Mouse (Mus musculus): Measurements from ENCODE around the gene Ttc23l. TPM values are rescaled to one million over a fixed set of nuclear protein-coding genes. Genes with fewer than 3 reads are reported as not detected.
A peak's percentile ranks its signal among the peaks of the same experiment; 100 is the strongest.

The Ttc23l gene
- total and polyA plus RNA-seq, 3 experiments, result not detected

GRCm38 (mm10) chr15:10470151-10470831 is 88.2 kb downstream of the Ttc23l start, which contains the start of gene Dnajc21:
Gene Dnajc21, minus strand, starts transcription at chr15:10470516.
- Histone ChIP-seq H3K79me2 (ENCODE audit: control insufficient read depth, insufficient read depth, low read length, poor library complexity) (peaks cover 30% of the 10 kb centered on the region), H3K9me3 (replicated peaks; ENCODE audit: insufficient read depth, low read length) (no peaks in the 10 kb centered on the region), H3K27ac (ENCODE audit: control insufficient read depth, low read depth, low read length) (peak within 1 kb of the TSS; percentile 43), H3K27me3 (ENCODE audit: control insufficient read depth in 1 of 2, insufficient read depth in 2 of 2, low read length in 2 of 2) (no peaks in the 10 kb centered on the region), H3K4me3 (ENCODE audit: control insufficient read depth in 1 of 2, insufficient read depth in 1 of 2, low read depth in 2 of 2, low read length in 2 of 2) (peak within 1 kb of the TSS; percentile 68 to 98), H3K9ac (ENCODE audit: control insufficient read depth, low read depth, low read length, poor library complexity, severe bottlenecking) (peak within 1 kb of the TSS; percentile 77), H3K36me3 (ENCODE audit: control insufficient read depth in 1 of 2, insufficient read depth in 2 of 2, low read length in 2 of 2) (peaks cover 0 to 12% of the 10 kb centered on the region in 2 experiments; a peak in 3 of 4 replicates), H3K4me1 (ENCODE audit: control insufficient read depth in 1 of 2, insufficient read depth in 2 of 2, low read length in 2 of 2) (peaks cover 2 to 11% of the 10 kb centered on the region in 2 experiments)
- peak; percentile 58 for TF ChIP-seq NELFE (IDR thresholded peaks at IDR 0.05; ENCODE audit: low read depth, low read length)
- peak; percentile 37 to 63; a peak in 3 of 4 replicates for TF ChIP-seq POLR2A (IDR thresholded peaks at IDR 0.05; ENCODE audit: control insufficient read depth in 1 of 2, insufficient read depth in 1 of 2, low read depth in 1 of 2, low read length in 2 of 2, poor library complexity in 1 of 2)
- TF ChIP-seq UBTF (IDR thresholded peaks at IDR 0.05; ENCODE audit: borderline replicate concordance, insufficient read depth, low read depth, low read length), result peak; percentile 91
- TF ChIP-seq SIN3A (IDR thresholded peaks at IDR 0.05; ENCODE audit: low read length), result 0 out of 2 replicates have a peak, but pooled peaks have one; percentile 2
- peak; percentile 76 for TF ChIP-seq ZMIZ1 (IDR thresholded peaks at IDR 0.05; ENCODE audit: low read depth, low read length)
- 0 out of 2 replicates have a peak, but pooled peaks have one; percentile 39 for TF ChIP-seq ZKSCAN1 (IDR thresholded peaks at IDR 0.05; ENCODE audit: low read depth, low read length)
- no peak for TF ChIP-seq RCOR1 (IDR thresholded peaks at IDR 0.05; ENCODE audit: low read depth, low read length)
- TF ChIP-seq MEF2A (IDR thresholded peaks at IDR 0.05; ENCODE audit: extremely low read depth, insufficient replicate concordance, low read depth, low read length, poor library complexity, severe bottlenecking), result no peak
- TF ChIP-seq HCFC1 (IDR thresholded peaks at IDR 0.05; ENCODE audit: low read depth, low read length), result peak; percentile 59; the same call in 1 of the 2 replicates
- TF ChIP-seq MAZ (IDR thresholded peaks at IDR 0.05; ENCODE audit: low read depth, low read length), result peak; percentile 65; the same call in 1 of the 2 replicates
- peak; percentile 18; the same call in 1 of the 2 replicates for TF ChIP-seq GATA1 (IDR thresholded peaks at IDR 0.05; ENCODE audit: low read depth, low read length)
- peak; percentile 24; the same call in 1 of the 2 replicates for TF ChIP-seq TCF12 (IDR thresholded peaks at IDR 0.05; ENCODE audit: low read depth, low read length)
- TF ChIP-seq MAFK (IDR thresholded peaks at IDR 0.05; ENCODE audit: borderline replicate concordance, low read depth, low read length), result no peak
- TF ChIP-seq ETS1 (IDR thresholded peaks at IDR 0.05; ENCODE audit: low read depth, low read length), result peak; percentile 15; the same call in 1 of the 2 replicates
- no peak; the same call in 1 of the 2 replicates for TF ChIP-seq NRF1 (IDR thresholded peaks at IDR 0.05; ENCODE audit: insufficient read depth, low read depth, low read length, poor library complexity, severe bottlenecking)
- peak; percentile 70; the same call in 1 of the 2 replicates for TF ChIP-seq MXI1 (IDR thresholded peaks at IDR 0.05; ENCODE audit: low read depth, low read length)
- DNase-seq (ENCODE audit: low read depth, low spot score), result peak; percentile 90

DNA sequence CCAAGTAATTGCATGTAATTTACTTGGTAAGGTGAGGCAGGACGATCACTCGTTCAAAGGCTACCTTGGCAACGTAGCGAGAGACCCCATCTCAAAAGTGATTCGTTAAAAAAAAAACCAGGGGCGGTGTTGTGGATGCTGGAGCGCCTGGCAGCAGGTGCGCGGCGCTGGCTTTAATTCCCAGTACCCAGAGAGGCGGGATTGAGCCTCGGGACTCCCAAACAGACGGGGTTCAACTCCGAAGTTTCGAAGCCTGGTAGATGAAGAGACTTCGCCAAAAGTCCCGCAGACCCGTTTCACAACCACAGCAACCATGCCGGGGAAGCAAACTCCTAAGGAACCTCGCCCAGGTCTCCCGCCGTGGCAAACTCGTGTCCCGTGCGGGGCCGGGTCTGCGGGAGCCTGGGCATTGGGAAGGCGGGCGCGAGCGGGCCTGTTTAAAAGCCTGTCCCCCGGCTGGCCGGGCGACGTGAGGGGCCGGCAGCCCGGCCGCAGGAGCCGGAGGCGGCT is 88.8 kb downstream of the Ttc23l start:
- peaks cover 30% of the 10 kb centered on the region for H3K79me2 ChIP-seq (ENCODE audit: control insufficient read depth, insufficient read depth, low read length, poor library complexity)
- peaks cover 0 to 12% of the 10 kb centered on the region in 2 experiments; a peak in 3 of 4 replicates for H3K36me3 ChIP-seq (ENCODE audit: control insufficient read depth in 1 of 2, insufficient read depth in 2 of 2, low read length in 2 of 2)
- H3K27me3 ChIP-seq (ENCODE audit: control insufficient read depth in 1 of 2, insufficient read depth in 2 of 2, low read length in 2 of 2), result no peaks in the 10 kb centered on the region
- peak; percentile 60 for DNase-seq (ENCODE audit: low read depth, low spot score)
- H3K4me3 ChIP-seq (ENCODE audit: control insufficient read depth in 1 of 2, insufficient read depth in 1 of 2, low read depth in 2 of 2, low read length in 2 of 2), result peak overlapping the region; percentile 67 to 98
- H3K9ac ChIP-seq (ENCODE audit: control insufficient read depth, low read depth, low read length, poor library complexity, severe bottlenecking), result peak overlapping the region; percentile 77
- peaks cover 2 to 11% of the 10 kb centered on the region in 2 experiments for H3K4me1 ChIP-seq (ENCODE audit: control insufficient read depth in 1 of 2, insufficient read depth in 2 of 2, low read length in 2 of 2)
- TF ChIP-seq MYB (IDR thresholded peaks at IDR 0.05; ENCODE audit: low read depth, low read length) (no peak), MAFK (IDR thresholded peaks at IDR 0.05; ENCODE audit: borderline replicate concordance, low read depth, low read length) (no peak), TAL1 (IDR thresholded peaks at IDR 0.05; ENCODE audit: low read length) (no peak), RCOR1 (IDR thresholded peaks at IDR 0.05; ENCODE audit: low read depth, low read length) (no peak), CHD1 (IDR thresholded peaks at IDR 0.05; ENCODE audit: low read depth, low read length) (no peak), MXI1 (IDR thresholded peaks at IDR 0.05; ENCODE audit: low read depth, low read length) (peak; percentile 36; the same call in 1 of the 2 replicates), TBP (IDR thresholded peaks at IDR 0.05; ENCODE audit: low read depth, low read length) (no peak), KAT2A (conservative IDR thresholded peaks at IDR 0.05; ENCODE audit: low read depth, low read length) (no peak), SIN3A (IDR thresholded peaks at IDR 0.05; ENCODE audit: low read length) (peak; percentile 29; the same call in 1 of the 2 replicates), POLR2A (IDR thresholded peaks at IDR 0.05; ENCODE audit: control insufficient read depth in 1 of 2, insufficient read depth in 1 of 2, low read depth in 1 of 2, low read length in 2 of 2, poor library complexity in 1 of 2) (peak in 1 of 2 experiments; percentile 4; a peak in 1 of 4 replicates), GABPA (IDR thresholded peaks at IDR 0.05; ENCODE audit: low read depth, low read length) (no peak)
- no peaks in the 10 kb centered on the region for H3K9me3 ChIP-seq (replicated peaks; ENCODE audit: insufficient read depth, low read length)
- H3K27ac ChIP-seq (ENCODE audit: control insufficient read depth, low read depth, low read length), result no peak overlapping the region

Measured in MEL (cell line).